In the genomic region with DNA sequence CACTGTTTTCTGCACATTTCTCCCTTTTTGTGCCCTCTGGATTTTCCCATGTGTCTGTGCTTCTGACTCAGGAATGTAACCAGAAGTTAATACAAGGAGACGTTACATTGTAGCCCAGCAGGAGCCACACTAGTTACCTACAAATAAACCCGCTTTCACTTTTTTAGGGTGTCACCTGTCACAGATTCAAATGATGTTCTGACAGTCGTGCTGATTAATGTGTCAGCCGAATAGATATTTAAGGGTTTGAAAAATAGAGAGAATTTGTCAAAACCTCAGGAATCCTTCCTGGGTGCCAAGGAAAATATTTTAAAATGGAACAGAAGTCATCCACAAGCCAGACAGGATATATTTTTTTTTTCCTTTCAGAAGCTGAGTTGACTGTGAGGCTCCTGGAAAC, we compare ENCODE assay signal across 27 mouse cellular contexts. TPM values are rescaled to one million over a fixed set of nuclear protein-coding genes. Genes with fewer than 3 reads are reported as not detected.
DNase-seq lines count a peak whose midpoint lies in the region; ATAC-seq and TF ChIP-seq lines count a peak whose summit lies in the region.
"Had no signal": no experiment of that assay in that cellular context is flagged by ENCODE, and none has a peak within 500 bp of the region (broad histone marks: within the 10 kb centered on the region; RNA-seq: fewer than 3 reads in every experiment).

No protein-coding gene starts in this region.

- no peak for TF ChIP-seq CTCF in liver, adult 2 months (IDR thresholded peaks at IDR 0.05; ENCODE audit: low read depth, low read length)
- TF ChIP-seq CTCF in small intestine, adult 2 months (IDR thresholded peaks at IDR 0.05; ENCODE audit: extremely low read depth, insufficient read length, insufficient replicate concordance, low read depth, low read length) = no peak

- peaks cover 12% of the 10 kb centered on the region; the same call in 1 of the 2 replicates for H3K79me2 ChIP-seq in liver, adult 2 months (ENCODE audit: control insufficient read depth, insufficient read depth, low read length)

- ATAC-seq in liver, embryonic 12.5 days = no peak
- no peak for ATAC-seq in embryonic facial prominence, embryonic 13.5 days (ENCODE audit: insufficient number of reproducible peaks, insufficient read depth, low FRiP score, low TSS enrichment, low read depth)
- ATAC-seq in liver, embryonic 11.5 days (replicated peaks; ENCODE audit: low FRiP score) = no peak
- ATAC-seq in inflammation-experienced regulatory T-cells, adult 6 months = no peak
- ATAC-seq: forebrain, embryonic 16.5 days; hindbrain, embryonic 16.5 days had no signal

- H3K36me3 ChIP-seq in liver, adult 2 months (ENCODE audit: control insufficient read depth, insufficient read depth, low read length) = peaks cover 13% of the 10 kb centered on the region; the same call in 1 of the 2 replicates
- no peaks in the 10 kb centered on the region for H3K36me3 ChIP-seq in liver, embryonic 12.5 days
- no peaks in the 10 kb centered on the region for H3K36me3 ChIP-seq in embryonic facial prominence, embryonic 13.5 days
- peaks cover 33% of the 10 kb centered on the region for H3K36me3 ChIP-seq in small intestine, adult 2 months (ENCODE audit: control insufficient read depth, insufficient read depth, low read length)
- H3K36me3 ChIP-seq in liver, embryonic 11.5 days (ENCODE audit: control insufficient read depth, insufficient read depth, low read length) = no peaks in the 10 kb centered on the region
- H3K36me3 ChIP-seq: embryonic facial prominence, embryonic 15.5 days; heart, embryonic 10.5 days; hindbrain, embryonic 12.5 days had no signal

- TF ChIP-seq POLR2A in liver, adult 2 months (IDR thresholded peaks at IDR 0.05; ENCODE audit: extremely low read depth, insufficient read depth, low read length) = no peak
- TF ChIP-seq POLR2A in small intestine, adult 2 months (IDR thresholded peaks at IDR 0.05; ENCODE audit: low read depth, low read length) = no peak

- H3K4me2 ChIP-seq in liver, embryonic 12.5 days = no peak overlapping the region
- no peak overlapping the region for H3K4me2 ChIP-seq in embryonic facial prominence, embryonic 13.5 days
- no peak overlapping the region for H3K4me2 ChIP-seq in liver, embryonic 11.5 days
- H3K4me2 ChIP-seq: embryonic facial prominence, embryonic 15.5 days; hindbrain, embryonic 12.5 days had no signal

- H3K9ac ChIP-seq in liver, adult 2 months (ENCODE audit: low read depth, low read length) = peak overlapping the region; percentile 89; the same call in 1 of the 2 replicates
- H3K9ac ChIP-seq in liver, embryonic 12.5 days = no peak overlapping the region
- no peak overlapping the region for H3K9ac ChIP-seq in embryonic facial prominence, embryonic 13.5 days
- no peak overlapping the region for H3K9ac ChIP-seq in liver, embryonic 11.5 days (ENCODE audit: low read depth, low read length)
- H3K9ac ChIP-seq: embryonic facial prominence, embryonic 15.5 days; hindbrain, embryonic 12.5 days had no signal

- WGBS in liver, adult 2 months = 73% methylated on average over 4 of the region's 4 CpGs
- WGBS in liver, embryonic 12.5 days (ENCODE audit: insufficient replicate concordance) = 69% methylated on average over 4 of the region's 4 CpGs
- WGBS in embryonic facial prominence, embryonic 13.5 days = 53% methylated on average over 4 of the region's 4 CpGs
- WGBS in small intestine, adult 2 months = 80% methylated on average over 4 of the region's 4 CpGs
- WGBS in liver, embryonic 11.5 days = 76% methylated on average over 4 of the region's 4 CpGs

- no peak overlapping the region for H3K27ac ChIP-seq in liver, adult 2 months (replicated peaks; ENCODE audit: insufficient read depth, low read depth, low read length)
- no peak overlapping the region for H3K27ac ChIP-seq in liver, embryonic 12.5 days
- H3K27ac ChIP-seq in embryonic facial prominence, embryonic 13.5 days = peak overlapping the region; percentile 29; the same call in 1 of the 2 replicates
- no peak overlapping the region for H3K27ac ChIP-seq in small intestine, adult 2 months (ENCODE audit: insufficient read depth, low read depth, low read length)
- H3K27ac ChIP-seq in liver, embryonic 11.5 days (ENCODE audit: low read depth, low read length) = no peak overlapping the region
- H3K27ac ChIP-seq: embryonic facial prominence, embryonic 15.5 days; gastrocnemius, adult 2 months; heart, embryonic 10.5 days; hindbrain, embryonic 12.5 days had no signal

- no peak overlapping the region for H3K4me3 ChIP-seq in liver, adult 2 months (ENCODE audit: insufficient read depth, low read depth, low read length)
- no peak overlapping the region for H3K4me3 ChIP-seq in liver, embryonic 12.5 days
- no peak overlapping the region for H3K4me3 ChIP-seq in embryonic facial prominence, embryonic 13.5 days
- H3K4me3 ChIP-seq in small intestine, adult 2 months (ENCODE audit: low read depth, low read length) = peak overlapping the region; percentile 64; the same call in 1 of the 2 replicates
- no peak overlapping the region for H3K4me3 ChIP-seq in liver, embryonic 11.5 days (ENCODE audit: low read depth, low read length)
- H3K4me3 ChIP-seq: embryonic facial prominence, embryonic 15.5 days; erythroblast, embryonic 14.5 days; gastrocnemius, adult 2 months; heart, embryonic 10.5 days; hindbrain, embryonic 12.5 days had no signal

- H3K27me3 ChIP-seq in liver, adult 2 months (ENCODE audit: control insufficient read depth, insufficient read depth, low read length) = no peaks in the 10 kb centered on the region
- no peaks in the 10 kb centered on the region for H3K27me3 ChIP-seq in liver, embryonic 12.5 days (replicated peaks)
- H3K27me3 ChIP-seq in embryonic facial prominence, embryonic 13.5 days = peaks cover 3% of the 10 kb centered on the region; the same call in 1 of the 2 replicates
- no peaks in the 10 kb centered on the region for H3K27me3 ChIP-seq in small intestine, adult 2 months (ENCODE audit: control insufficient read depth, insufficient read depth, low read length)
- H3K27me3 ChIP-seq in liver, embryonic 11.5 days (replicated peaks; ENCODE audit: control insufficient read depth, insufficient read depth, low read length) = no peaks in the 10 kb centered on the region
- H3K27me3 ChIP-seq: embryonic facial prominence, embryonic 15.5 days; hindbrain, embryonic 12.5 days had no signal

- H3K4me1 ChIP-seq in liver, adult 2 months (ENCODE audit: control insufficient read depth, insufficient read depth, low read length) = peaks cover 32% of the 10 kb centered on the region
- H3K4me1 ChIP-seq in liver, embryonic 12.5 days = 0 out of 2 replicates have a peak, but pooled peaks cover 3% of the 10 kb centered on the region
- peaks cover 28% of the 10 kb centered on the region for H3K4me1 ChIP-seq in embryonic facial prominence, embryonic 13.5 days
- H3K4me1 ChIP-seq in small intestine, adult 2 months (ENCODE audit: control insufficient read depth, insufficient read depth, insufficient read length, low read length) = peaks cover 17% of the 10 kb centered on the region
- no peaks in the 10 kb centered on the region for H3K4me1 ChIP-seq in liver, embryonic 11.5 days (replicated peaks; ENCODE audit: control insufficient read depth, insufficient read depth, low read length)

- H3K9me3 ChIP-seq in liver, embryonic 12.5 days (replicated peaks) = no peaks in the 10 kb centered on the region
- no peaks in the 10 kb centered on the region for H3K9me3 ChIP-seq in embryonic facial prominence, embryonic 13.5 days
- H3K9me3 ChIP-seq in liver, embryonic 11.5 days (ENCODE audit: control insufficient read depth, low read length) = no peaks in the 10 kb centered on the region
- H3K9me3 ChIP-seq: embryonic facial prominence, embryonic 15.5 days; heart, embryonic 10.5 days; hindbrain, embryonic 12.5 days had no signal

- DNase-seq in liver, adult 2 months (ENCODE audit: extremely low read depth, low read depth, low spot score) = no peak
- DNase-seq in NIH3T3 (ENCODE audit: low read depth) = peak; percentile 36
- no peak for DNase-seq in urinary bladder, postnatal 4 days (ENCODE audit: low spot score in 2 of 2)
- no peak for DNase-seq in liver, embryonic 11.5 days (ENCODE audit: low spot score)
- DNase-seq: adrenal gland, postnatal 10 days; B cell, adult 2 months; cerebellum, adult 18-20 months; cerebellum, adult 9-11 months; cerebellum, postnatal 36 days; gastrocnemius, adult 2 months; gastrocnemius, postnatal 25 days; heart, postnatal 10 days; heart, postnatal 4 days had no signal

RNA-seq across cellular contexts. Expression of a gene that starts 2.5 kb away (rescaled TPM):
- total RNA-seq in liver, adult 2 months (2014; rRNA removed) = 109 and 133 TPM in 2 replicates
- polyA plus RNA-seq in liver, adult 2 months (2012; rRNA removed) = 100 and 118 TPM in 2 replicates
- polyA plus RNA-seq in liver, embryonic 12.5 days (2016; fragmentation: Nextera tagmentation; extraction: Ambion mirVana) = 0.14 and 0.26 TPM in 2 replicates
- polyA plus RNA-seq in embryonic facial prominence, embryonic 13.5 days (2015; fragmentation: Nextera tagmentation; extraction: Ambion mirVana) = 3.0 and 4.8 TPM in 2 replicates
- polyA plus RNA-seq in small intestine, adult 2 months (2012; rRNA removed) = 73.5 and 335 TPM in 2 replicates
- polyA plus RNA-seq in liver, embryonic 11.5 days (2014; fragmentation: Nextera tagmentation; extraction: Ambion mirVana) = 0.18 and 0.53 TPM in 2 replicates
- under 1 TPM in 1 of 3 experiments, not detected in 2; 0.49 TPM for polyA plus RNA-seq in inflammation-experienced regulatory T-cells, adult 6 months (2017; shearing (Covaris generic))
- total RNA-seq: gastrocnemius, adult 2 months; gastrocnemius, postnatal 25 days; granulocyte monocyte progenitor cell, adult 5-6 weeks; heart, postnatal 10 days; heart, postnatal 4 days; MEL had no signal
- polyA plus RNA-seq: erythroblast, embryonic 14.5 days had no signal

RNA-seq across cellular contexts. Expression of a gene that starts 9.2 kb away (rescaled TPM):
- 65.5 and 71.1 TPM in 2 replicates for total RNA-seq in liver, adult 2 months (2014; rRNA removed)
- polyA plus RNA-seq in liver, adult 2 months (2012; rRNA removed) = 91.6 and 115 TPM in 2 replicates
- 0.14 and 0.28 TPM in 2 replicates for polyA plus RNA-seq in liver, embryonic 12.5 days (2016; fragmentation: Nextera tagmentation; extraction: Ambion mirVana)
- polyA plus RNA-seq in embryonic facial prominence, embryonic 13.5 days (2015; fragmentation: Nextera tagmentation; extraction: Ambion mirVana) = 0.14 and 0.28 TPM in 2 replicates
- 62.7 and 289 TPM in 2 replicates for polyA plus RNA-seq in small intestine, adult 2 months (2012; rRNA removed)
- polyA plus RNA-seq in liver, embryonic 11.5 days (2014; fragmentation: Nextera tagmentation; extraction: Ambion mirVana) = 0.10 and 0.14 TPM in 2 replicates
- not detected for polyA plus RNA-seq in inflammation-experienced regulatory T-cells, adult 6 months (2017; shearing (Covaris generic))
- total RNA-seq: gastrocnemius, adult 2 months; gastrocnemius, postnatal 25 days; granulocyte monocyte progenitor cell, adult 5-6 weeks; heart, postnatal 10 days; heart, postnatal 4 days; MEL had no signal
- polyA plus RNA-seq: erythroblast, embryonic 14.5 days; forebrain, embryonic 16.5 days; heart, embryonic 14.5 days; intestine, embryonic 14.5 days had no signal

RNA-seq across cellular contexts. Expression of a gene that starts 59.0 kb away (rescaled TPM):
- 0.74 and 1.3 TPM in 2 replicates for total RNA-seq in liver, adult 2 months (2014; rRNA removed)
- 0.10 TPM in 2 replicates for polyA plus RNA-seq in liver, adult 2 months (2012; rRNA removed)
- polyA plus RNA-seq in liver, embryonic 12.5 days (2016; fragmentation: Nextera tagmentation; extraction: Ambion mirVana) = 3.3 and 4.2 TPM in 2 replicates
- 38.2 and 43.4 TPM in 2 replicates for polyA plus RNA-seq in embryonic facial prominence, embryonic 13.5 days (2015; fragmentation: Nextera tagmentation; extraction: Ambion mirVana)
- 0.06 and 0.24 TPM in 2 replicates for polyA plus RNA-seq in small intestine, adult 2 months (2012; rRNA removed)
- polyA plus RNA-seq in liver, embryonic 11.5 days (2014; fragmentation: Nextera tagmentation; extraction: Ambion mirVana) = 7.1 and 8.9 TPM in 2 replicates
- 1 to 10 TPM in 2 of 3 experiments, under 1 TPM in 1; 0.79 to 1.9 (median 1.6) TPM for polyA plus RNA-seq in inflammation-experienced regulatory T-cells, adult 6 months (2017; shearing (Covaris generic))
- total RNA-seq: MEL had no signal
- polyA plus RNA-seq: erythroblast, embryonic 14.5 days had no signal

Comparison
In these comparisons a context has a peak if more than half of its experiments do, and no peak if none do; other contexts are left out.
1. RNA of a gene that starts 2.5 kb away (polyA plus RNA-seq): 73.5 to 335 TPM in small intestine, adult 2 months and 100 to 118 TPM in liver, adult 2 months; 3.0 to 4.8 TPM in embryonic facial prominence, embryonic 13.5 days, 0.18 to 0.53 TPM in liver, embryonic 11.5 days, 0.14 to 0.26 TPM in liver, embryonic 12.5 days and 0.49 TPM in inflammation-experienced regulatory T-cells, adult 6 months; every median in the first group is over 10 times any median in the second.
2. RNA of a gene that starts 9.2 kb away (polyA plus RNA-seq): 62.7 to 289 TPM in small intestine, adult 2 months and 91.6 to 115 TPM in liver, adult 2 months; 0.14 to 0.28 TPM in liver, embryonic 12.5 days, 0.14 to 0.28 TPM in embryonic facial prominence, embryonic 13.5 days, 0.10 to 0.14 TPM in liver, embryonic 11.5 days and not detected in inflammation-experienced regulatory T-cells, adult 6 months; every median in the first group is over 10 times any median in the second.